Mouse (Mus musculus): Measurements from ENCODE around the gene Plcb1. TPM values are rescaled to one million over a fixed set of nuclear protein-coding genes. Genes with fewer than 3 reads are reported as not detected.

The Plcb1 gene
- polyA plus RNA-seq, 1 experiment from 2014 or later = 7.0 TPM

- Histone ChIP-seq H3K36me3 (replicated peaks; ENCODE audit: control insufficient read depth, insufficient read depth, low read depth, low read length) (no peaks in the 10 kb centered on the region), H3K9me3 (replicated peaks; ENCODE audit: control insufficient read depth, low read length) (no peaks in the 10 kb centered on the region), H3K4me3 (ENCODE audit: low read depth, low read length) (no peak overlapping the region), H3K4me2 (ENCODE audit: low read depth, low read length) (no peak overlapping the region), H3K9ac (replicated peaks; ENCODE audit: low read length) (no peak overlapping the region), H3K4me1 (ENCODE audit: control insufficient read depth, insufficient read depth, low read length) (no peaks in the 10 kb centered on the region), H3K27me3 (ENCODE audit: control insufficient read depth, insufficient read depth, low read length) (no peaks in the 10 kb centered on the region), H3K27ac (replicated peaks; ENCODE audit: low read depth, low read length) (no peak overlapping the region)
- DNase-seq (ENCODE audit: low spot score) (no peak), ATAC-seq (replicated peaks; ENCODE audit: insufficient number of reproducible peaks, low FRiP score, low TSS enrichment, low read depth) (no peak)
- WGBS = 86% methylated on average over 10 of the region's 10 CpGs
Measured at GRCm38 (mm10) chr2:134922636-134923375, 136.9 kb downstream of the Plcb1 start.

DNA sequence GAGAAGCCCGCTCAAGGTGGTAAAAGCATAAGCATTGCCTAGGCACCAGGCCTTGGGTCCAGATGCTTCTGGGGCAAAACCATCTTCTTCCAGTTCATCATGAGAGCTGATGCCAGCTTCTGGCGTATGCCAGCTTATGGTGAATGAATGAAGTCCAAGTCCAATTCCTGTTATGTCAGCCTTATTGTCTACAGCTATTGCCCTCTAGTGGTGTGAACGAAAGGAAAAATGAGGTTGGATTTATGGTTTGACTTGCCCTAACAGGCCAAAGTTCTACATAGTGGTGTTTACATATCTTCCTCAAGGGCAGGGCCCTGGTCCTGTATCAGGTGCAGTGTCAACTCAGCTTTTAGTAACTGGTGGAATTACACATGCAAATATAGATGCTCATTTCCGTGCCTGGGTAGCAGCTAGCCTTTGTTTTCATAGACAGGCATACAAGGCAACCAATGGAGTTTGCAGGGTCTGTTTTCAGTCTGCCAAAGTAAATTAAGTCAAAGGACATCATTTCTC, 138.3 kb downstream of the Plcb1 start:
- WGBS = 88% methylated on average over 4 of the region's 4 CpGs
- no peak overlapping the region for H3K4me2 ChIP-seq (ENCODE audit: low read depth, low read length)
- H3K27me3 ChIP-seq (ENCODE audit: control insufficient read depth, insufficient read depth, low read length) = no peaks in the 10 kb centered on the region
- no peaks in the 10 kb centered on the region for H3K36me3 ChIP-seq (replicated peaks; ENCODE audit: control insufficient read depth, insufficient read depth, low read depth, low read length)
- no peak for ATAC-seq (replicated peaks; ENCODE audit: insufficient number of reproducible peaks, low FRiP score, low TSS enrichment, low read depth)
- H3K9me3 ChIP-seq (replicated peaks; ENCODE audit: control insufficient read depth, low read length) = no peaks in the 10 kb centered on the region
- H3K27ac ChIP-seq (replicated peaks; ENCODE audit: low read depth, low read length) = no peak overlapping the region
- no peak overlapping the region for H3K9ac ChIP-seq (replicated peaks; ENCODE audit: low read length)
- no peak overlapping the region for H3K4me3 ChIP-seq (ENCODE audit: low read depth, low read length)
- DNase-seq (ENCODE audit: low spot score) = no peak
- H3K4me1 ChIP-seq (ENCODE audit: control insufficient read depth, insufficient read depth, low read length) = no peaks in the 10 kb centered on the region

DNA sequence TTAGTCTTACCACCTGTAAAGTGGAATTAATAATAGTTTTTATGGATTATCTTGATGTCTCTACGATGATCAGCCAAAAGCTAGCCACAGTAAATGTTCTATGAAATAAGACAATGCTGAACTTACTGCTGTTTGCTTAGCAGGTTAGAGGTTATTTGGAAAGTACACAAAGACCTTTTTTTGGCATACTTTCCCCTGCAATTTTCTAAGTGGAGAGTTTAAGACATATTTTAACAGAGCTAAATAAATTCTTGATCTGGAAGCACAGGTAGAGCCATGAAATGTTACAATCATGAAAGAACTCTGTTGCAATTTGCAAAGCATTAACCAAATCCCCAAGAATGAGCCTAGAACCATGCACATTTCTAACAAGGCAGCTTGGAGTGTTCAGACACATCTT, 140.4 kb downstream of the Plcb1 start:
- 88% methylated on average over 1 of the region's 1 CpGs for WGBS
- no peak overlapping the region for H3K9ac ChIP-seq (replicated peaks; ENCODE audit: low read length)
- H3K27me3 ChIP-seq (ENCODE audit: control insufficient read depth, insufficient read depth, low read length) = no peaks in the 10 kb centered on the region
- H3K4me1 ChIP-seq (ENCODE audit: control insufficient read depth, insufficient read depth, low read length) = no peaks in the 10 kb centered on the region
- H3K36me3 ChIP-seq (replicated peaks; ENCODE audit: control insufficient read depth, insufficient read depth, low read depth, low read length) = no peaks in the 10 kb centered on the region
- ATAC-seq (replicated peaks; ENCODE audit: insufficient number of reproducible peaks, low FRiP score, low TSS enrichment, low read depth) = no peak
- H3K9me3 ChIP-seq (replicated peaks; ENCODE audit: control insufficient read depth, low read length) = no peaks in the 10 kb centered on the region
- H3K4me2 ChIP-seq (ENCODE audit: low read depth, low read length) = no peak overlapping the region
- H3K4me3 ChIP-seq (ENCODE audit: low read depth, low read length) = no peak overlapping the region
- no peak overlapping the region for H3K27ac ChIP-seq (replicated peaks; ENCODE audit: low read depth, low read length)
- DNase-seq (ENCODE audit: low spot score) = no peak

GRCm38 (mm10) chr2:134927072-134927471, 141.2 kb downstream of the Plcb1 start:
- ATAC-seq (replicated peaks; ENCODE audit: insufficient number of reproducible peaks, low FRiP score, low TSS enrichment, low read depth) = no peak
- 38% methylated on average over 5 of the region's 5 CpGs for WGBS
- H3K4me1 ChIP-seq (ENCODE audit: control insufficient read depth, insufficient read depth, low read length) = no peaks in the 10 kb centered on the region
- H3K4me2 ChIP-seq (ENCODE audit: low read depth, low read length) = no peak overlapping the region
- no peak overlapping the region for H3K27ac ChIP-seq (replicated peaks; ENCODE audit: low read depth, low read length)
- no peaks in the 10 kb centered on the region for H3K9me3 ChIP-seq (replicated peaks; ENCODE audit: control insufficient read depth, low read length)
- no peaks in the 10 kb centered on the region for H3K36me3 ChIP-seq (replicated peaks; ENCODE audit: control insufficient read depth, insufficient read depth, low read depth, low read length)
- no peak for DNase-seq (ENCODE audit: low spot score)
- no peak overlapping the region for H3K4me3 ChIP-seq (ENCODE audit: low read depth, low read length)
- H3K27me3 ChIP-seq (ENCODE audit: control insufficient read depth, insufficient read depth, low read length) = no peaks in the 10 kb centered on the region
- no peak overlapping the region for H3K9ac ChIP-seq (replicated peaks; ENCODE audit: low read length)

- no peak overlapping the region for H3K4me3 ChIP-seq (ENCODE audit: low read depth, low read length)
- H3K4me1 ChIP-seq (ENCODE audit: control insufficient read depth, insufficient read depth, low read length) = no peaks in the 10 kb centered on the region
- H3K36me3 ChIP-seq (replicated peaks; ENCODE audit: control insufficient read depth, insufficient read depth, low read depth, low read length) = no peaks in the 10 kb centered on the region
- H3K27me3 ChIP-seq (ENCODE audit: control insufficient read depth, insufficient read depth, low read length) = no peaks in the 10 kb centered on the region
- DNase-seq (ENCODE audit: low spot score) = peak; percentile 18
- no peak overlapping the region for H3K27ac ChIP-seq (replicated peaks; ENCODE audit: low read depth, low read length)
- H3K9ac ChIP-seq (replicated peaks; ENCODE audit: low read length) = no peak overlapping the region
- H3K4me2 ChIP-seq (ENCODE audit: low read depth, low read length) = no peak overlapping the region
- no peaks in the 10 kb centered on the region for H3K9me3 ChIP-seq (replicated peaks; ENCODE audit: control insufficient read depth, low read length)
- no peak for ATAC-seq (replicated peaks; ENCODE audit: insufficient number of reproducible peaks, low FRiP score, low TSS enrichment, low read depth)
Measured at GRCm38 (mm10) chr2:134929452-134929851, 143.6 kb downstream of the Plcb1 start.

- DNase-seq (ENCODE audit: low spot score) (no peak), ATAC-seq (replicated peaks; ENCODE audit: insufficient number of reproducible peaks, low FRiP score, low TSS enrichment, low read depth) (no peak)
Measured at GRCm38 (mm10) chr2:134930961-134931360, 145.1 kb downstream of the Plcb1 start.

DNA sequence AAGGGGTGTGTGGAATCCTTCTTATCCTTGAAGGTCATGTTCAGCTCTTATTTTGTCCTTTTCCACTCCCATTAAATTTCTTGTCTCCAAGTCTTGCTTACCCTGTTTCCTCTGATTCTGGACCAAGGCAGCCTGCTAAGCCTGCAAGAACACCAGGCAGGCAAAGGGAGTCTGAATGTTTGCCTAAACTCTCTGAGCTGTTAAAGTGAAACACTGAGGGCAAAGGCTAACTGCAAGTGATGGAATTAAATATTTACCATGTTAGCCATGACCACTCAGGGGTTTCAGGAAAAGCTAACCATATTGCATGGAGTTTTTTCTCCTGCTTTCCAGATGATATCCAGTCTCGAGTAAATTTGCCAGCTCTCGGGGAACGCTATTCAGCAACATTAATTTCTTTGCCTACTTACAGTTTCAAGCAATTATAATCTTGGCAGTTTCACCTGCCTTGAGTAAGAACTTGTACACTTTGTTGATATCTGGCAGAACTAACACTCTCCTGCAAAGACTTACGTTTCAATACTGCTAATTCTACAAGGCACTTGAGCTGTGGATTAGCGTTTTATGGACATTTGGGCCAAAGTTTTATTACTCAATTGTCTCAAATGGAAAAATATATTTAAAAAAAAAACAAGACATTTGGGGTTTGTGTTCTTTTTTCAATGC, 146.0 kb downstream of the Plcb1 start:
- WGBS = 73% methylated on average over 5 of the region's 5 CpGs
- no peak for DNase-seq (ENCODE audit: low spot score)
- H3K27me3 ChIP-seq (ENCODE audit: control insufficient read depth, insufficient read depth, low read length) = no peaks in the 10 kb centered on the region

More at GRCm38 (mm10) chr2:134930961-134931360, 145.1 kb downstream of the Plcb1 start:
- Histone ChIP-seq H3K27ac (replicated peaks; ENCODE audit: low read depth, low read length) (no peak overlapping the region), H3K9ac (replicated peaks; ENCODE audit: low read length) (no peak overlapping the region), H3K4me1 (ENCODE audit: control insufficient read depth, insufficient read depth, low read length) (no peaks in the 10 kb centered on the region), H3K27me3 (ENCODE audit: control insufficient read depth, insufficient read depth, low read length) (no peaks in the 10 kb centered on the region), H3K36me3 (replicated peaks; ENCODE audit: control insufficient read depth, insufficient read depth, low read depth, low read length) (no peaks in the 10 kb centered on the region), H3K4me3 (ENCODE audit: low read depth, low read length) (no peak overlapping the region), H3K4me2 (ENCODE audit: low read depth, low read length) (no peak overlapping the region), H3K9me3 (replicated peaks; ENCODE audit: control insufficient read depth, low read length) (no peaks in the 10 kb centered on the region)
- WGBS = 71% methylated on average over 4 of the region's 4 CpGs

GRCm38 (mm10) chr2:134935469-134935868, 149.6 kb downstream of the Plcb1 start:
- no peaks in the 10 kb centered on the region for H3K9me3 ChIP-seq (replicated peaks; ENCODE audit: control insufficient read depth, low read length)
- H3K4me1 ChIP-seq (ENCODE audit: control insufficient read depth, insufficient read depth, low read length) = no peaks in the 10 kb centered on the region
- WGBS = 81% methylated on average over 2 of the region's 2 CpGs
- DNase-seq (ENCODE audit: low spot score) = no peak
- no peaks in the 10 kb centered on the region for H3K36me3 ChIP-seq (replicated peaks; ENCODE audit: control insufficient read depth, insufficient read depth, low read depth, low read length)
- H3K27me3 ChIP-seq (ENCODE audit: control insufficient read depth, insufficient read depth, low read length) = no peaks in the 10 kb centered on the region
- ATAC-seq (replicated peaks; ENCODE audit: insufficient number of reproducible peaks, low FRiP score, low TSS enrichment, low read depth) = no peak
- H3K4me2 ChIP-seq (ENCODE audit: low read depth, low read length) = no peak overlapping the region
- no peak overlapping the region for H3K4me3 ChIP-seq (ENCODE audit: low read depth, low read length)
- H3K27ac ChIP-seq (replicated peaks; ENCODE audit: low read depth, low read length) = no peak overlapping the region
- H3K9ac ChIP-seq (replicated peaks; ENCODE audit: low read length) = no peak overlapping the region

More for the DNA sequence above, 146.0 kb downstream of the Plcb1 start:
- Histone ChIP-seq H3K36me3 (replicated peaks; ENCODE audit: control insufficient read depth, insufficient read depth, low read depth, low read length) (no peaks in the 10 kb centered on the region), H3K4me1 (ENCODE audit: control insufficient read depth, insufficient read depth, low read length) (no peaks in the 10 kb centered on the region), H3K9ac (replicated peaks; ENCODE audit: low read length) (no peak overlapping the region), H3K4me3 (ENCODE audit: low read depth, low read length) (no peak overlapping the region), H3K27ac (replicated peaks; ENCODE audit: low read depth, low read length) (no peak overlapping the region), H3K9me3 (replicated peaks; ENCODE audit: control insufficient read depth, low read length) (no peaks in the 10 kb centered on the region), H3K4me2 (ENCODE audit: low read depth, low read length) (no peak overlapping the region)
- ATAC-seq (replicated peaks; ENCODE audit: insufficient number of reproducible peaks, low FRiP score, low TSS enrichment, low read depth) = no peak
